Comparison of ENCODE assay signal across 20 mouse cellular contexts in genomic region chr5:79706631-79707030, GRCm38 (mm10).
DNase-seq lines count a peak whose midpoint lies in the region; TF ChIP-seq lines count a peak whose summit lies in the region.
"Had no signal": no experiment of that assay in that cellular context is flagged by ENCODE, and none has a peak within 500 bp of the region (broad histone marks: within the 10 kb centered on the region; RNA-seq: fewer than 3 reads in every experiment).

No protein-coding gene starts in this region.

- no peak overlapping the region for H3K27ac ChIP-seq in layer of hippocampus, adult 2 months
- H3K27ac ChIP-seq: heart, embryonic 13.5 days; hindbrain, embryonic 14.5 days; limb, embryonic 15.5 days; midbrain, embryonic 13.5 days; neural tube, embryonic 13.5 days had no signal

- DNase-seq in layer of hippocampus, adult 9-11 months = peak; percentile 27
- DNase-seq in layer of hippocampus, adult 2 months (ENCODE audit: low spot score in 2 of 2) = no peak
- peak; percentile 91 for DNase-seq in brain, adult 2 months (ENCODE audit: low read depth, low spot score)
- DNase-seq in left cerebral cortex, postnatal 14 days (ENCODE audit: low spot score in 2 of 2) = peak; percentile 33 to 34
- DNase-seq in right cerebral cortex, postnatal 25 days = peak; percentile 11
- no peak for DNase-seq in adrenal gland, adult (ENCODE audit: inconsistent age in 2 of 2, low spot score in 1 of 2)
- no peak for DNase-seq in adrenal gland, adult 18-20 months (ENCODE audit: low spot score in 2 of 2)
- DNase-seq: adrenal gland, postnatal 25 days; cerebellum, adult 11-12 months; gastrocnemius, postnatal 10 days; heart, adult 11 months; kidney, adult 8-10 months; kidney, postnatal 25 days; lung, postnatal 10 days; thymus, postnatal 36 days had no signal

- intact Hi-C loops in left cerebral cortex, postnatal 14 days (cut with DNase I) = no loop called here

- no peak overlapping the region for H3K4me3 ChIP-seq in layer of hippocampus, adult 2 months
- H3K4me3 ChIP-seq: heart, embryonic 13.5 days; limb, embryonic 15.5 days; midbrain, embryonic 13.5 days; neural tube, embryonic 13.5 days had no signal

- TF ChIP-seq CTCF in layer of hippocampus, adult 2 months (conservative IDR thresholded peaks at IDR 0.05) = no peak

Comparison
In these comparisons a context has a peak if more than half of its experiments do, and no peak if none do; other contexts are left out.
1. DNase-seq: peak in layer of hippocampus, adult 9-11 months (single experiment), brain, adult 2 months (single experiment), left cerebral cortex, postnatal 14 days (2 of 2) and right cerebral cortex, postnatal 25 days (single experiment); none in layer of hippocampus, adult 2 months (0 of 2), adrenal gland, adult (0 of 2) and adrenal gland, adult 18-20 months (0 of 2).